Mouse (Mus musculus): ENCODE data around the gene Sumo2.

- TF ChIP-seq ZMIZ1 (IDR thresholded peaks at IDR 0.05; ENCODE audit: low read depth, low read length) (no peak), RCOR1 (IDR thresholded peaks at IDR 0.05; ENCODE audit: low read depth, low read length) (no peak), MAX (IDR thresholded peaks at IDR 0.05; ENCODE audit: low read length) (no peak), CHD1 (IDR thresholded peaks at IDR 0.05; ENCODE audit: low read depth, low read length) (no peak), BHLHE40 (IDR thresholded peaks at IDR 0.05; ENCODE audit: borderline replicate concordance, low read depth, low read length) (no peak)
These were observed 52.8 kb downstream of the Sumo2 start for GRCm38 (mm10) chr11:115483278-115483677.

All from MEL (cell line).